Mouse (Mus musculus) kidney, embryonic 16.5 days (tissue): ENCODE measurements around the gene Pms2. TPM values are rescaled to one million over a fixed set of nuclear protein-coding genes. Genes with fewer than 3 reads are reported as not detected.

ENCODE experiments used
- ATAC-seq: fragments of 200-750 bp; cut with Nextera tagmentation; 2 replicates; pipeline ENCODE4 v1.8.0; 2017; ENCODE audit warnings: moderate TSS enrichment; ENCODE audit not compliant: low FRiP score, low TSS enrichment
- H3K27ac ChIP-seq: fragments of 300-500 bp; sonication (generic); 2 replicates; pipeline ENCODE4 v1.5.1; 2014; ENCODE audit warnings: low read length
- H3K27me3 ChIP-seq: fragments of 300-500 bp; sonication (generic); 2 replicates; pipeline ENCODE4 v1.6.1; 2014; ENCODE audit warnings: low read length, control low read depth, mixed read lengths; ENCODE audit not compliant: insufficient read depth
- H3K36me3 ChIP-seq: fragments of 300-500 bp; sonication (generic); 2 replicates; pipeline ENCODE4 v1.6.1; 2014; ENCODE audit warnings: low read length, control low read depth, mixed read lengths; ENCODE audit not compliant: insufficient read depth
- H3K4me1 ChIP-seq: fragments of 300-500 bp; sonication (generic); 2 replicates; pipeline ENCODE4 v1.6.1; 2014; ENCODE audit warnings: low read length, control low read depth, mixed read lengths; ENCODE audit not compliant: insufficient read depth
- H3K4me2 ChIP-seq: fragments of 300-500 bp; sonication (generic); replicated peaks from 2 replicates; pipeline ENCODE4 v1.6.1; 2014; ENCODE audit warnings: low read depth, low read length
- H3K4me3 ChIP-seq: fragments of 300-500 bp; sonication (generic); 2 replicates; pipeline ENCODE4 v1.5.1; 2014; ENCODE audit warnings: mild to moderate bottlenecking, low read length
- H3K9ac ChIP-seq: fragments of 300-500 bp; sonication (generic); replicated peaks from 2 replicates; pipeline ENCODE4 v1.6.1; 2014; ENCODE audit warnings: low read length
- H3K9me3 ChIP-seq: fragments of 300-500 bp; sonication (generic); 2 replicates; pipeline ENCODE4 v1.6.1; 2016; ENCODE audit warnings: low read length, control low read depth
- WGBS: fragments of 180-500 bp; shearing (Covaris S2); extraction: QIAGEN DNeasy Blood & Tissue Kit; methylation state at CpG from one replicate; pipeline ENCODE4 v1.1.7; 2014; 5-methylcytosine and 5-hydroxymethylcytosine counted together
- polyA plus RNA-seq: library from polyadenylated mRNA; unstranded; fragments of >200 nt; fragmentation: Nextera tagmentation; extraction: Ambion mirVana; gene quantifications from 2 replicates; pipeline ENCODE4 v1.2.1, GENCODE M21; 2015

The Pms2 gene
- 26.8 and 31.9 TPM in 2 replicates for polyA plus RNA-seq

DNA sequence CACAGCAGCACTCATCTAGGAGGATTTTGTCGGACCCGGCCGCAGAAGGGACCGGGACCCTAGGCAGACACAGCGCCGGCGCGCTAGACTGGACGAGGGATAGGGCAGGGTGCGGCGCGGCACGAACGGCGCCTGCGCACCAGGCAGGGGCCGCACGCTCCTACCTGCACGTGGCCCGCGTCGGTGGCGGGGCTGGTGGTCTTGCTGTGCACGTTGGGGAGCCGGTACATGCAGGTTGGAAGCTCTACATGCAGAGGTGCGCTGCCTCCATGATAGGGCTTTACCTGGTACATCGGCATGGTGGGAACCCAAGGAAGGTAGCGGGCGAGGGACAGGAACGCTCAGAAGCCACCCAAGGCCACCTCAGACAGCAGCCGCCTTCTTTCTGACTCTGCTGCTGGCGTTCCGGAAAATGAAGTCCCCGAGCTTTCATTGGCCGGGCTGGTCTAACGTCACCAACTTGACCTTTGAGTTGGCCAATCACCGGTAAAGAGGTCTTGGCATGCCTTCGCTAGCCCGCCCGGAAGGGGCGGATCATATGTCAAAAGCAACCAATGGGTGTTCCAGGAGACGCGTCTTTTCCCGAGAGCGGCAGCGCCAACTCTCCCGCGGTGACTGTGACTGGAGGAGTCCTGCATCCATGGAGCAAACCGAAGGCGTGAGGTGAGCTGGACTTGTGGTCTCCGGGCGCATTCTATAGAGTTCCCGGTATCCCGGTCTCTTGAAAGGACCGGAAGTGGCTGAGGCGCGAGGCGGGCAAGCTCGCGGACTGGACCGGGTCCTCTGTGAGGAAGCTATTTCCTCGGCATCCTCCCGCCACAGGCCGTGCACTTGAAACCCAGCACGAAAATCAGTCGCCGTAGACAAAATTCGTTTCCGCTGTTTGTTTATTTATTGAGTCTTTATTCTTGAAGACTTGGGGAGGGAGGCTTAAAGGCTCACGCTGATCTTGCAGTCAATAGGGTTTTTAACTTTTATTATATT lies at the start of gene Pms2, which contains the start of gene Aimp2:
TSS of gene Pms2 (plus strand) at position 548 of the 984 bp plus-strand sequence.
TSS of gene Aimp2 (minus strand) at position 431 of the 984 bp plus-strand sequence.
- under 1% methylated on average over 70 of the region's 70 CpGs for WGBS
- Histone ChIP-seq H3K36me3 (peaks cover 20% of the 10 kb centered on the region), H3K4me1 (peaks cover 28% of the 10 kb centered on the region), H3K4me3 (peak within 1 kb of the TSS; percentile 78), H3K27me3 (no peaks in the 10 kb centered on the region), H3K9me3 (no peaks in the 10 kb centered on the region), H3K27ac (peak within 1 kb of the TSS; percentile 91), H3K9ac (peak within 1 kb of the TSS; percentile 77), H3K4me2 (peak within 1 kb of the TSS; percentile 87)
- peak; percentile 99 for ATAC-seq

- Histone ChIP-seq H3K4me1 (no peaks in the 10 kb centered on the region), H3K27ac (no peak overlapping the region), H3K4me3 (no peak overlapping the region), H3K9me3 (no peaks in the 10 kb centered on the region), H3K36me3 (peaks cover 23% of the 10 kb centered on the region), H3K27me3 (no peaks in the 10 kb centered on the region), H3K9ac (no peak overlapping the region), H3K4me2 (no peak overlapping the region)
- 83% methylated on average over 11 of the region's 11 CpGs for WGBS
- no peak for ATAC-seq
These were observed 38.1 kb upstream of the Pms2 start for GRCm38 (mm10) chr5:143871547-143872169.

GRCm38 (mm10) chr5:143874571-143874970 lies 35.2 kb upstream of the Pms2 start:
- H3K4me3 ChIP-seq = no peak overlapping the region
- H3K9ac ChIP-seq = no peak overlapping the region
- no peaks in the 10 kb centered on the region for H3K27me3 ChIP-seq
- H3K36me3 ChIP-seq = peaks cover 42% of the 10 kb centered on the region
- no peak overlapping the region for H3K27ac ChIP-seq
- no peak for ATAC-seq
- H3K9me3 ChIP-seq = no peaks in the 10 kb centered on the region
- H3K4me2 ChIP-seq = no peak overlapping the region
- 65% methylated on average over 4 of the region's 4 CpGs for WGBS
- no peaks in the 10 kb centered on the region for H3K4me1 ChIP-seq

DNA sequence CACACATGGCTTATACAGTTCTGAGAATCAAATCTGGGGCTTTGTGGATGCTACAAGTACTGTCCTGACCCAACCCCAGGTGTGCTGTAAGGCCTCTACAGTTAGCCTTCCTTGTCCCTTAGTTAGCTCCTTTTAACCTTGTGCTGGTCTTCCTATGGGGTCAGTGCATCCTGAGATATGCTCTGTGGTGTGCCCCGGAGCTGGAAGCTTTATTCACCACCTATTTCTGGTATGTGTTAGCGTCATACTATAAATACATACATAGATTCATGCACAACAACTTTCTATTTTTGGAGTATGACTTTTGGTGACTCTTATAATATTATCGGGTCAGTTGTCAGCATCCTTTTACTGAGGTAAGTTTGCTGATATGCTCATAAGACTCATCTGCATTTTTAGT lies 24.5 kb upstream of the Pms2 start:
- Histone ChIP-seq H3K9ac (no peak overlapping the region), H3K4me1 (no peaks in the 10 kb centered on the region), H3K27me3 (no peaks in the 10 kb centered on the region), H3K4me3 (no peak overlapping the region), H3K9me3 (no peaks in the 10 kb centered on the region), H3K27ac (no peak overlapping the region), H3K36me3 (peaks cover 82% of the 10 kb centered on the region), H3K4me2 (no peak overlapping the region)
- no peak for ATAC-seq
- 96% methylated on average over 3 of the region's 3 CpGs for WGBS

- Histone ChIP-seq H3K9me3 (no peaks in the 10 kb centered on the region), H3K4me3 (no peak overlapping the region), H3K27me3 (no peaks in the 10 kb centered on the region), H3K27ac (no peak overlapping the region), H3K4me2 (no peak overlapping the region), H3K4me1 (no peaks in the 10 kb centered on the region), H3K36me3 (peaks cover 35% of the 10 kb centered on the region), H3K9ac (no peak overlapping the region)
- 75% methylated on average over 6 of the region's 6 CpGs for WGBS
- ATAC-seq = no peak
These were observed 19.0 kb upstream of the Pms2 start for GRCm38 (mm10) chr5:143890741-143891140.

DNA sequence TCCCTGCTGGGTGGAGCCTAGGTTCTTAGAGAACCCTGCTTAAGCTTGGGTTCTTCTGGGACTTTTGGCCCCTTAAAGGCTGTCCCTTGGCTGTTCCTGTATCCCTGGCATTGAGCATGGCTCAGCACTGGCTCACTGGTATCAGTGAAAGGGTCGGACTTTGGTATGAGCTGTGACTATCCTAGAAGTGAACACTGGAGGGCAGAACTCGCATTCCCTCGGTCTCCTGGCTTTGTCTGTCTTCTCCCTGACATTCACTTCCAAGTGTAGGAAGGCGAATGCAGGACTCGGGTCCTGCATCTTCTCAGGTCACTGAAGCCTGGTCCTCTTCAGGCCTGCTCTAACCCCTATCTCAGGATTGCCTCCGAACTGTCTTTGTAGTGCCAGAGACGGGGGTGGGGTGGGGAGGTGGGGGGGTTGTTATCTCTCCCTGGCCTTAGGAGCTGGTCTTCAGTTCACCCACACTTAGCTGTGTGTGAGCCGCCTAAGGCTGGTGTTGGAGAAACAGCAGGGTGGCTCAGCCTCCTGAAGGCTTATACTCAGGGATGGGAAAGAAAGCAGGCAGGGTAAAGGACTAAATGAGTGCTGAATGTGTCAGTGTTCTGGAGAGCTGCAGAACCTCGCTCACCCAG lies 17.4 kb upstream of the Pms2 start:
- Histone ChIP-seq H3K4me1 (no peaks in the 10 kb centered on the region), H3K27me3 (no peaks in the 10 kb centered on the region), H3K27ac (no peak overlapping the region), H3K4me3 (no peak overlapping the region), H3K4me2 (no peak overlapping the region), H3K36me3 (peaks cover 29% of the 10 kb centered on the region), H3K9me3 (no peaks in the 10 kb centered on the region), H3K9ac (no peak overlapping the region)
- ATAC-seq = no peak
- 76% methylated on average over 9 of the region's 9 CpGs for WGBS

DNA sequence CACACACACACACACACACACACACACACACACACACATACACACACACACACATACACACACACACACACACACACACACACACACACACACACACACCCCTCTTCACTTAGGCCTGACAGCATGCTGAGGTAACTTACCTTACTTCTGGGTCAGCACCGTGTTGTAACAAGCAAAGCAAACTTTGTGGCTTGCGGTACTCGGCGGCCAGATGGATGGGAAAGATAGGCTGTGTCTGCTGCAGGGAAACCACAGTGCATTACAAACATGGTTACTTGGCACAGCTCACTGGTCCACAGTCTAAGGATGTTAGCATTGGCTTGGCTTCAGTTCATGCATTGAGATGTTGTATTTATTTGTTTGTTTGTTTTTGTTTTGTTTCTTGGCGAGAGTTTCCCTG lies 16.4 kb upstream of the Pms2 start:
- Histone ChIP-seq H3K4me2 (no peak overlapping the region), H3K9me3 (no peaks in the 10 kb centered on the region), H3K4me3 (no peak overlapping the region), H3K9ac (no peak overlapping the region), H3K36me3 (peaks cover 36% of the 10 kb centered on the region), H3K27ac (no peak overlapping the region), H3K27me3 (no peaks in the 10 kb centered on the region), H3K4me1 (no peaks in the 10 kb centered on the region)
- ATAC-seq = no peak
- 64% methylated on average over 5 of the region's 5 CpGs for WGBS

DNA sequence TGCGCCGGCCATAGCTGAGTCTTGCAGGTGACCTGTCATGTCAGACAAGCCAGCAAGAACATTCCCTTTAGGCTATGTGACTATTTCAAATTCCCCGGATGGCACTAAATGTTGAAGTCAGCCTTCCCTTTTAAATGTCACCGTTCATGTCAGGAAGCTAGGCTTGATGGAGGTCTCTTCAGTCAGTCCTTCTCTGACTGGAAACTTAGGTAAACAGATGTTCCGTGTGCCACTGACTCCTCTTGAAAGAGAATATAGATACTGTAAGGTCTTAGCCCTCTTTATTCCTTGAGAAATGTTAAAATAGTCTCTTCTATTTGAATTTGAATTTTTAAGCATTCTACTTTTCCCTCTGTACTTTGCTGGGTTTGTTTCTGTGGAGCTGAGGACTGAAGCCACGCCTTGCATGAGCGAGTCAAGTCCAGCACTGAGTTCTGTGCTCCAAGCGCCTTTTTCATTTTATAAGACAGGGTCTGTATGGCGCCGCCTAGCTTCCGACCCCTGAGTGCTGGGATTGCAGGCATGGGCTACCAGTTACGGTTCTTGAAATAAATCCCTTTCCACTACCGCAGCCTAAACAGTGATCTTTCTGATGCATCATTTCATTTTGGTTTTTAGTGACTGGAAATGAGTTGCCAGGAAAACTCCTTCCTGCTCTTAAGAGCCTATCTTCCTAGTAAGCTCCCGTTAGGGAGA lies 12.0 kb upstream of the Pms2 start, which contains the start of gene Ankrd61:
TSS of gene Ankrd61 (minus strand) at position 51 of the 696 bp plus-strand sequence.
- Histone ChIP-seq H3K9me3 (no peaks in the 10 kb centered on the region), H3K36me3 (peaks cover 50% of the 10 kb centered on the region), H3K4me1 (no peaks in the 10 kb centered on the region), H3K27ac (no peak within 1 kb of the TSS), H3K27me3 (no peaks in the 10 kb centered on the region), H3K4me2 (no peak within 1 kb of the TSS), H3K4me3 (no peak within 1 kb of the TSS), H3K9ac (no peak within 1 kb of the TSS)
- 91% methylated on average over 14 of the region's 14 CpGs for WGBS
- no peak for ATAC-seq

- H3K27ac ChIP-seq = no peak overlapping the region
- no peaks in the 10 kb centered on the region for H3K4me1 ChIP-seq
- WGBS = 60% methylated on average over 3 of the region's 3 CpGs
- H3K9me3 ChIP-seq = no peaks in the 10 kb centered on the region
- peaks cover 69% of the 10 kb centered on the region for H3K36me3 ChIP-seq
- H3K27me3 ChIP-seq = no peaks in the 10 kb centered on the region
- no peak overlapping the region for H3K9ac ChIP-seq
- no peak overlapping the region for H3K4me2 ChIP-seq
- no peak for ATAC-seq
- H3K4me3 ChIP-seq = no peak overlapping the region
These were observed 7.7 kb upstream of the Pms2 start for GRCm38 (mm10) chr5:143902111-143902510.
